Mouse (Mus musculus) CH12.LX (cell line): ENCODE measurements around the gene Fam107a. TPM values are rescaled to one million over a fixed set of nuclear protein-coding genes. Genes with fewer than 3 reads are reported as not detected.

Source experiments
- DNase-seq: peaks from one replicate; pipeline ENCODE4 v3.0.0-alpha.2; 2013; ENCODE audit errors: extremely low read depth
- H3K27ac ChIP-seq: 2 replicates; pipeline ENCODE4 v1.5.1; 2012; ENCODE audit warnings: low read depth, mild to moderate bottlenecking, control low read depth, moderate library complexity; ENCODE audit not compliant: insufficient read depth
- H3K27me3 ChIP-seq: replicated peaks from 2 replicates; pipeline ENCODE3; 2012; ENCODE audit warnings: inconsistent platforms
- H3K36me3 ChIP-seq, 2 experiments: replicated peaks in 1 of 2; 2 replicates each; pipeline versions ENCODE3 to v1.6.1; 2012; ENCODE audit warnings: inconsistent platforms in 1 of 2, low read length in 1 of 2, mild to moderate bottlenecking in 1 of 2, mixed read lengths in 1 of 2, moderate library complexity in 1 of 2; ENCODE audit not compliant: control insufficient read depth in 1 of 2, insufficient read depth in 1 of 2
- H3K4me1 ChIP-seq, 2 experiments: 2 replicates each; pipeline ENCODE4 v1.6.1; 2012; ENCODE audit warnings: inconsistent platforms in 1 of 2, moderate library complexity in 1 of 2; ENCODE audit not compliant: insufficient read depth in 2 of 2, control insufficient read depth in 1 of 2
- H3K4me2 ChIP-seq: 2 replicates; pipeline ENCODE4 v1.6.1; 2012; ENCODE audit warnings: low read depth, mild to moderate bottlenecking, control low read depth; ENCODE audit not compliant: poor library complexity, insufficient read depth, severe bottlenecking
- H3K4me3 ChIP-seq, 3 experiments: fragments of 150-350 bp in 1 of 3; sonication (generic) in 1 of 3; replicated peaks in 1 of 3; 2 replicates each; pipeline versions ENCODE3 to v1.5.1; 2011 to 2012; ENCODE audit warnings: low read depth in 2 of 3, low read length in 2 of 3, mild to moderate bottlenecking in 2 of 3, moderate library complexity in 2 of 3, control low read depth in 1 of 3, improper control_type of control experiment in 1 of 3, inconsistent platforms in 1 of 3, mixed read lengths in 1 of 3; ENCODE audit not compliant: poor library complexity in 1 of 3
- H3K79me2 ChIP-seq: replicated peaks from 2 replicates; pipeline ENCODE4 v1.6.1; 2012; ENCODE audit warnings: mild to moderate bottlenecking, moderate library complexity; ENCODE audit not compliant: control insufficient read depth, poor library complexity, insufficient read depth, severe bottlenecking; ENCODE audit errors: extremely low read depth
- H3K9ac ChIP-seq: 2 replicates; pipeline ENCODE4 v1.6.1; 2012; ENCODE audit warnings: low read depth, mild to moderate bottlenecking, control low read depth, moderate library complexity; ENCODE audit not compliant: insufficient read depth
- H3K9me3 ChIP-seq: replicated peaks from 2 replicates; pipeline ENCODE3; 2012; ENCODE audit warnings: low read length, inconsistent platforms, mixed read lengths
- CHD2 ChIP-seq: IDR thresholded peaks from 2 replicates; pipeline ENCODE4 v1.6.1; 2011; ENCODE audit warnings: low read length, improper control_type of control experiment
- CTCF ChIP-seq, 2 experiments: IDR thresholded peaks in 1 of 2; conservative IDR thresholded peaks in 1 of 2; 2 replicates each; pipeline ENCODE4 v1.5.1; 2011 to 2012; ENCODE audit warnings: low read depth in 2 of 2, low read length in 2 of 2, improper control_type of control experiment in 1 of 2, inconsistent platforms in 1 of 2, mild to moderate bottlenecking in 1 of 2, moderate library complexity in 1 of 2
- ELF1 ChIP-seq: IDR thresholded peaks from 2 replicates; pipeline ENCODE4 v1.6.1; 2014; ENCODE audit warnings: low read depth, mild to moderate bottlenecking, inconsistent platforms, low read length, improper control_type of control experiment
- EP300 ChIP-seq: IDR thresholded peaks from 2 replicates; pipeline ENCODE4 v1.6.1; 2011; ENCODE audit warnings: low read length, improper control_type of control experiment
- HCFC1 ChIP-seq: IDR thresholded peaks from 2 replicates; pipeline ENCODE4 v1.6.1; 2012; ENCODE audit warnings: low read depth, mild to moderate bottlenecking, inconsistent platforms, low read length, improper control_type of control experiment
- JUN ChIP-seq: IDR thresholded peaks from 2 replicates; pipeline ENCODE4 v1.6.1; 2011; ENCODE audit warnings: low read depth, mild to moderate bottlenecking, low read length, improper control_type of control experiment, moderate library complexity; ENCODE audit not compliant: insufficient read depth
- JUND ChIP-seq: conservative IDR thresholded peaks from 2 replicates; pipeline ENCODE4 v1.6.1; 2011; ENCODE audit warnings: low read depth, low read length, improper control_type of control experiment
- KAT2A ChIP-seq: IDR thresholded peaks from 2 replicates; pipeline ENCODE4 v1.6.1; 2012; ENCODE audit warnings: low read length, improper control_type of control experiment, inconsistent platforms; ENCODE audit not compliant: insufficient replicate concordance
- MAZ ChIP-seq: IDR thresholded peaks from 2 replicates; pipeline ENCODE4 v1.6.1; 2012; ENCODE audit warnings: low read depth, mild to moderate bottlenecking, inconsistent platforms, low read length, improper control_type of control experiment, moderate library complexity
- MEF2A ChIP-seq: IDR thresholded peaks from 2 replicates; pipeline ENCODE4 v1.6.1; 2014; ENCODE audit warnings: low read depth, mild to moderate bottlenecking, inconsistent platforms, low read length, improper control_type of control experiment, borderline replicate concordance
- NELFE ChIP-seq: IDR thresholded peaks from 2 replicates; pipeline ENCODE4 v1.6.1; 2011; ENCODE audit warnings: low read depth, low read length, improper control_type of control experiment
- NRF1 ChIP-seq: IDR thresholded peaks from 2 replicates; pipeline ENCODE4 v1.6.1; 2014; ENCODE audit warnings: low read depth, mild to moderate bottlenecking, inconsistent platforms, low read length, improper control_type of control experiment, moderate library complexity
- POLR2AphosphoS2 ChIP-seq: IDR thresholded peaks from 2 replicates; pipeline ENCODE4 v1.6.1; 2011; ENCODE audit warnings: low read depth, low read length, improper control_type of control experiment
- RAD21 ChIP-seq: IDR thresholded peaks from 2 replicates; pipeline ENCODE4 v1.6.1; 2011; ENCODE audit warnings: low read depth, mild to moderate bottlenecking, low read length, improper control_type of control experiment, moderate library complexity
- SIN3A ChIP-seq: IDR thresholded peaks from 2 replicates; pipeline ENCODE4 v1.6.1; 2012; ENCODE audit warnings: low read length, improper control_type of control experiment, inconsistent platforms
- TBP ChIP-seq: conservative IDR thresholded peaks from 2 replicates; pipeline ENCODE4 v1.6.1; 2011; ENCODE audit warnings: low read depth, low read length, improper control_type of control experiment
- TCF12 ChIP-seq: IDR thresholded peaks from 2 replicates; pipeline ENCODE4 v1.6.1; 2014; ENCODE audit warnings: low read depth, mild to moderate bottlenecking, inconsistent platforms, low read length, improper control_type of control experiment
- USF2 ChIP-seq: conservative IDR thresholded peaks from 2 replicates; pipeline ENCODE4 v1.6.1; 2011; ENCODE audit warnings: low read depth, low read length, improper control_type of control experiment
- ZMIZ1 ChIP-seq: IDR thresholded peaks from 2 replicates; pipeline ENCODE4 v1.6.1; 2012; ENCODE audit warnings: low read depth, mild to moderate bottlenecking, inconsistent platforms, low read length, improper control_type of control experiment
- dilution Hi-C: fragments of 300-500 bp; cut with MboI; formaldehyde crosslinking; loops from 2 replicates; pipeline ENCODE4 v1.14.3; 2020; ENCODE audit warnings: low sequenced_read_pairs; ENCODE audit not compliant: extremely low pct_unique_long_range_greater_than_20kb, extremely low pct_ligation_motif_present
- in situ Hi-C: fragments of 300-500 bp; cut with MboI; formaldehyde crosslinking; loops from 3 replicates; pipeline ENCODE4 v1.14.3; 2019; ENCODE audit warnings: low sequenced_read_pairs, low pct_ligation_motif_present, low pct_unique_long_range_greater_than_20kb, mixed read lengths
- polyA plus RNA-seq: library from polyadenylated mRNA; unstranded; fragments of >175 nt; gene quantifications from 2 replicates; pipeline ENCODE4 v1.2.1, GENCODE M21; 2012; ENCODE audit warnings: low read depth; ENCODE audit not compliant: insufficient read length
- total RNA-seq, 2 experiments: library from RNA; depleted of rRNA; stranded (reverse); fragments of 300-350 nt in 1 of 2; fragments of >200 nt in 1 of 2; gene quantifications; 2 replicates each; pipeline ENCODE4 v1.2.3; 2012 to 2014

Gene Fam107a
- total and polyA plus RNA-seq, 3 experiments = not detected

DNA sequence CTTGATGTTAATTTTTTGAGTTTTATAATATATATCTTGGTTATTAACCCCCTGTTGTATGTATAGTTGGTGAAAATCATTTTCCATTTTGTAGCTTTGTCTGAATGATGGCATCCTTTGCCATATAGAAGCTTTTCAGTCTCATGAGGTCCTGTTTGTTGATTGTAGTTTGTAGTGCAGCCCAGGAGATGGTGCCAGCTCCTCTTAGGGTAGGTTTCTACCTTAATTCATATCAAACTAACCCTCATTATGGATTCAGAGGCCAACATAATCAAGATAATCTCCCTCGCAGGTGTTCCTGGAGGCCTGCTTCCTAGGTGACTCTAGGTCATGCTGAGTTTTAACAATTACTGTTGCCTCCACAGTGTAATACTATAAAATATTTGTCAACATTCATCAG lies 55.6 kb downstream of the Fam107a start:
- dilution Hi-C loops (no loop called here), in situ Hi-C loops (no loop called here)
- H3K4me3 ChIP-seq = no peak overlapping the region
- no peak overlapping the region for H3K4me2 ChIP-seq
- no peak for DNase-seq
- H3K9me3 ChIP-seq = no peaks in the 10 kb centered on the region
- peaks cover 17% of the 10 kb centered on the region for H3K27me3 ChIP-seq
- H3K36me3 ChIP-seq = no peaks in the 10 kb centered on the region
- no peaks in the 10 kb centered on the region for H3K79me2 ChIP-seq
- TF ChIP-seq RAD21 = peak; percentile 10
- TF ChIP-seq ELF1 = no peak
- TF ChIP-seq CTCF (conservative IDR thresholded peaks at IDR 0.05 in 1 of 2, IDR thresholded peaks at IDR 0.05 in 1 of 2; ENCODE audit: low read depth in 2 of 2, low read length in 2 of 2) = peak in 1 of 2 experiments; percentile 32; a peak in 2 of 4 replicates
- no peak for TF ChIP-seq MEF2A
- H3K27ac ChIP-seq = no peak overlapping the region
- H3K4me1 ChIP-seq = peaks cover 3% of the 10 kb centered on the region in 2 experiments; a peak in 2 of 4 replicates
- no peak overlapping the region for H3K9ac ChIP-seq

GRCm38 (mm10) chr14:8260214-8260613 lies 57.6 kb downstream of the Fam107a start:
- Histone ChIP-seq H3K27me3 (peaks cover 24% of the 10 kb centered on the region), H3K36me3 (no peaks in the 10 kb centered on the region), H3K4me2 (no peak overlapping the region), H3K4me1 (peaks cover 3 to 4% of the 10 kb centered on the region in 2 experiments; a peak in 2 of 4 replicates), H3K79me2 (no peaks in the 10 kb centered on the region), H3K27ac (no peak overlapping the region), H3K4me3 (no peak overlapping the region), H3K9ac (no peak overlapping the region), H3K9me3 (no peaks in the 10 kb centered on the region)
- in situ Hi-C loops (no loop called here), dilution Hi-C loops (no loop called here)
- TF ChIP-seq USF2 = no peak
- TF ChIP-seq KAT2A = no peak
- TF ChIP-seq NRF1 = no peak
- no peak for TF ChIP-seq MAZ
- no peak for TF ChIP-seq POLR2AphosphoS2
- no peak for TF ChIP-seq CHD2
- no peak for TF ChIP-seq EP300
- no peak for TF ChIP-seq ELF1
- no peak for TF ChIP-seq TCF12
- no peak for TF ChIP-seq SIN3A
- TF ChIP-seq ZMIZ1 = no peak
- TF ChIP-seq JUN = no peak
- no peak for TF ChIP-seq JUND
- TF ChIP-seq NELFE = no peak
- no peak for TF ChIP-seq HCFC1
- no peak for TF ChIP-seq TBP
- DNase-seq = no peak
